In genomic region chrX:136692294-136692675, GRCm38 (mm10) we compare ENCODE assay signal across 18 mouse cellular contexts. TPM values are rescaled to one million over a fixed set of nuclear protein-coding genes. Genes with fewer than 3 reads are reported as not detected.
DNase-seq lines count a peak whose midpoint lies in the region; ATAC-seq lines count a peak whose summit lies in the region.
"Had no signal": no experiment of that assay in that cellular context is flagged by ENCODE, and none has a peak within 500 bp of the region (broad histone marks: within the 10 kb centered on the region; RNA-seq: fewer than 3 reads in every experiment).

No protein-coding gene starts in this region.

- H3K9me3 ChIP-seq in neural tube, embryonic 13.5 days = no peaks in the 10 kb centered on the region
- H3K9me3 ChIP-seq in forebrain, embryonic 16.5 days (ENCODE audit: control insufficient read depth, low read length) = no peaks in the 10 kb centered on the region
- no peaks in the 10 kb centered on the region for H3K9me3 ChIP-seq in midbrain, embryonic 12.5 days
- H3K9me3 ChIP-seq: embryonic facial prominence, embryonic 12.5 days had no signal

- H3K36me3 ChIP-seq in neural tube, embryonic 13.5 days = no peaks in the 10 kb centered on the region
- no peaks in the 10 kb centered on the region for H3K36me3 ChIP-seq in forebrain, embryonic 16.5 days (ENCODE audit: control insufficient read depth, insufficient read depth)
- no peaks in the 10 kb centered on the region for H3K36me3 ChIP-seq in midbrain, embryonic 12.5 days
- H3K36me3 ChIP-seq: embryonic facial prominence, embryonic 12.5 days had no signal

- H3K4me3 ChIP-seq in neural tube, embryonic 13.5 days = no peak overlapping the region
- no peak overlapping the region for H3K4me3 ChIP-seq in forebrain, embryonic 16.5 days (replicated peaks; ENCODE audit: low read length)
- no peak overlapping the region for H3K4me3 ChIP-seq in midbrain, embryonic 12.5 days
- H3K4me3 ChIP-seq: embryonic facial prominence, embryonic 12.5 days; erythroblast, embryonic 14.5 days had no signal

- H3K4me1 ChIP-seq in neural tube, embryonic 13.5 days (replicated peaks) = no peaks in the 10 kb centered on the region
- H3K4me1 ChIP-seq in forebrain, embryonic 16.5 days (replicated peaks; ENCODE audit: control insufficient read depth, insufficient read depth, low read length) = no peaks in the 10 kb centered on the region
- 0 out of 2 replicates have a peak, but pooled peaks cover 2% of the 10 kb centered on the region for H3K4me1 ChIP-seq in midbrain, embryonic 12.5 days
- H3K4me1 ChIP-seq: embryonic facial prominence, embryonic 12.5 days had no signal

- H3K27ac ChIP-seq in neural tube, embryonic 13.5 days (replicated peaks) = 0 out of 2 replicates have a peak overlapping the region, but pooled peaks have one; percentile 23
- H3K27ac ChIP-seq in forebrain, embryonic 16.5 days (ENCODE audit: low read length) = no peak overlapping the region
- H3K27ac ChIP-seq in midbrain, embryonic 12.5 days (replicated peaks) = peak overlapping the region; percentile 56
- H3K27ac ChIP-seq: embryonic facial prominence, embryonic 12.5 days had no signal

- WGBS in neural tube, embryonic 13.5 days = 74% methylated on average over 4 of the region's 4 CpGs
- WGBS in forebrain, embryonic 16.5 days = 49% methylated on average over 4 of the region's 4 CpGs
- WGBS in midbrain, embryonic 12.5 days = 61% methylated on average over 4 of the region's 4 CpGs

- no peak for ATAC-seq in neural tube, embryonic 13.5 days (ENCODE audit: low read depth)
- peak; percentile 50 for ATAC-seq in forebrain, embryonic 16.5 days
- peak; percentile 30; the same call in 1 of the 2 replicates for ATAC-seq in midbrain, embryonic 12.5 days (ENCODE audit: low FRiP score, low read depth)
- ATAC-seq in granulocyte monocyte progenitor cell, adult 5-6 weeks (replicated peaks; ENCODE audit: poor library complexity, severe bottlenecking) = no peak
- ATAC-seq: intestine, embryonic 16.5 days had no signal

- H3K9ac ChIP-seq in neural tube, embryonic 13.5 days = no peak overlapping the region
- no peak overlapping the region for H3K9ac ChIP-seq in forebrain, embryonic 16.5 days (replicated peaks; ENCODE audit: low read depth, low read length)
- no peak overlapping the region for H3K9ac ChIP-seq in midbrain, embryonic 12.5 days (replicated peaks)
- H3K9ac ChIP-seq: embryonic facial prominence, embryonic 12.5 days had no signal

- H3K4me2 ChIP-seq in neural tube, embryonic 13.5 days = no peak overlapping the region
- H3K4me2 ChIP-seq in forebrain, embryonic 16.5 days (ENCODE audit: low read length) = no peak overlapping the region
- no peak overlapping the region for H3K4me2 ChIP-seq in midbrain, embryonic 12.5 days (replicated peaks)
- H3K4me2 ChIP-seq: embryonic facial prominence, embryonic 12.5 days had no signal

- no peak for DNase-seq in neural tube, embryonic 10.5 days (ENCODE audit: extremely low spot score, low spot score)
- no peak for DNase-seq in embryo, embryonic 10.5 days (ENCODE audit: low spot score)
- no peak for DNase-seq in left cerebral cortex, postnatal 36 days (ENCODE audit: low spot score in 2 of 2)
- DNase-seq: cerebellum, adult 9-10 months; gastrocnemius, postnatal 10 days; heart, adult 18-20 months; heart, postnatal 4 days; left cerebral cortex, postnatal 4 days; liver; lung, postnatal 10 days; right cerebral cortex, postnatal 14 days had no signal

- intact Hi-C loops in left cerebral cortex, postnatal 36 days (cut with DNase I) = no loop called here

- H3K27me3 ChIP-seq in neural tube, embryonic 13.5 days = no peaks in the 10 kb centered on the region
- no peaks in the 10 kb centered on the region for H3K27me3 ChIP-seq in forebrain, embryonic 16.5 days (replicated peaks; ENCODE audit: control insufficient read depth, insufficient read depth, low read length)
- H3K27me3 ChIP-seq in midbrain, embryonic 12.5 days = no peaks in the 10 kb centered on the region
- H3K27me3 ChIP-seq: embryonic facial prominence, embryonic 12.5 days had no signal

RNA-seq across cellular contexts. Expression of gene Tceal1, which starts 15.5 kb away (rescaled TPM):
- 18.2 and 18.9 TPM in 2 replicates for polyA plus RNA-seq in neural tube, embryonic 13.5 days (2015; fragmentation: Nextera tagmentation; extraction: Ambion mirVana)
- 21.5 and 21.7 TPM in 2 replicates for polyA plus RNA-seq in forebrain, embryonic 16.5 days (2015; fragmentation: Nextera tagmentation; extraction: Ambion mirVana)
- 12.2 and 12.4 TPM in 2 replicates for polyA plus RNA-seq in midbrain, embryonic 12.5 days (2016; fragmentation: Nextera tagmentation; extraction: Ambion mirVana)
- 1.1 TPM in 2 replicates for total RNA-seq in granulocyte monocyte progenitor cell, adult 5-6 weeks (2014; fragmentation: Nextera tagmentation)
- 0.21 and 0.39 TPM in 2 replicates for total RNA-seq in granulocyte monocyte progenitor cell, adult 5-6 weeks (2017)
- 10 to 100 TPM; 13.7 to 14.8 TPM for total RNA-seq in left cerebral cortex, postnatal 36 days (2021)
- polyA plus RNA-seq: erythroblast, embryonic 14.5 days had no signal

RNA-seq across cellular contexts. Expression of gene Morf4l2, which starts 51.2 kb away (rescaled TPM):
- polyA plus RNA-seq in neural tube, embryonic 13.5 days (2015; fragmentation: Nextera tagmentation; extraction: Ambion mirVana) = 508 and 542 TPM in 2 replicates
- 581 and 603 TPM in 2 replicates for polyA plus RNA-seq in forebrain, embryonic 16.5 days (2015; fragmentation: Nextera tagmentation; extraction: Ambion mirVana)
- 544 and 546 TPM in 2 replicates for polyA plus RNA-seq in midbrain, embryonic 12.5 days (2016; fragmentation: Nextera tagmentation; extraction: Ambion mirVana)
- total RNA-seq in granulocyte monocyte progenitor cell, adult 5-6 weeks (2014; fragmentation: Nextera tagmentation) = 170 and 206 TPM in 2 replicates
- total RNA-seq in granulocyte monocyte progenitor cell, adult 5-6 weeks (2017) = 712 and 733 TPM in 2 replicates
- 100 to 1,000 TPM; 322 to 343 TPM for total RNA-seq in left cerebral cortex, postnatal 36 days (2021)

Comparison
In these comparisons a context has a peak if more than half of its experiments do, and no peak if none do; other contexts are left out.
1. ATAC-seq: peak in forebrain, embryonic 16.5 days (single experiment) and midbrain, embryonic 12.5 days (single experiment); none in neural tube, embryonic 13.5 days (single experiment) and granulocyte monocyte progenitor cell, adult 5-6 weeks (single experiment).